Mouse (Mus musculus) midbrain, embryonic 14.5 days (tissue): Measurements from ENCODE around the gene Apopt1. TPM values are rescaled to one million over a fixed set of nuclear protein-coding genes. Genes with fewer than 3 reads are reported as not detected.
A peak's percentile ranks its signal among the peaks of the same experiment; 100 is the strongest.

Experiments
- ATAC-seq: fragments of 200-750 bp; cut with Nextera tagmentation; 2 replicates; pipeline ENCODE4 v1.8.0; 2017; ENCODE audit warnings: moderate number of reproducible peaks, moderate library complexity; ENCODE audit not compliant: low FRiP score, low TSS enrichment
- DNase-seq: peaks from one replicate; pipeline ENCODE4 v3.0.0-alpha.2; 2015
- H3K27ac ChIP-seq: fragments of 300-500 bp; sonication (generic); replicated peaks from 2 replicates; pipeline ENCODE4 v1.5.1; 2014; ENCODE audit warnings: mild to moderate bottlenecking, low read depth, low read length, moderate library complexity
- H3K27me3 ChIP-seq: fragments of 300-500 bp; sonication (generic); 2 replicates; pipeline ENCODE4 v1.6.1; 2014; ENCODE audit warnings: low read length, control low read depth, mixed read lengths; ENCODE audit not compliant: control insufficient read depth, insufficient read depth
- H3K36me3 ChIP-seq: fragments of 300-500 bp; sonication (generic); 2 replicates; pipeline ENCODE4 v1.6.1; 2014; ENCODE audit warnings: low read length, control low read depth; ENCODE audit not compliant: control insufficient read depth, insufficient read depth
- H3K4me1 ChIP-seq: fragments of 300-500 bp; sonication (generic); 2 replicates; pipeline ENCODE4 v1.6.1; 2014; ENCODE audit warnings: mild to moderate bottlenecking, antibody characterized with exemption, low read length, control low read depth; ENCODE audit not compliant: control insufficient read depth, insufficient read depth
- H3K4me2 ChIP-seq: fragments of 300-500 bp; sonication (generic); 2 replicates; pipeline ENCODE4 v1.6.1; 2014; ENCODE audit warnings: mild to moderate bottlenecking, low read length, moderate library complexity
- H3K4me3 ChIP-seq: fragments of 300-500 bp; sonication (generic); replicated peaks from 2 replicates; pipeline ENCODE4 v1.5.1; 2014; ENCODE audit warnings: low read depth, low read length
- H3K9ac ChIP-seq: fragments of 300-500 bp; sonication (generic); replicated peaks from 2 replicates; pipeline ENCODE4 v1.6.1; 2014; ENCODE audit warnings: mild to moderate bottlenecking, low read length, moderate library complexity
- H3K9me3 ChIP-seq: fragments of 300-500 bp; sonication (generic); 2 replicates; pipeline ENCODE4 v1.6.1; 2016; ENCODE audit warnings: low read length, control low read depth, mixed read lengths; ENCODE audit not compliant: control insufficient read depth
- WGBS: fragments of 180-500 bp; shearing (Covaris S2); extraction: QIAGEN DNeasy Blood & Tissue Kit; methylation state at CpG from one replicate; pipeline ENCODE4 v1.1.7; 2014; 5-methylcytosine and 5-hydroxymethylcytosine counted together
- polyA plus RNA-seq: library from polyadenylated mRNA; unstranded; fragments of >200 nt; fragmentation: Nextera tagmentation; extraction: Ambion mirVana; gene quantifications from 2 replicates; pipeline ENCODE4 v1.2.1, GENCODE M21; 2014

The Apopt1 gene
- polyA plus RNA-seq, 1 experiment from 2014 or later: 57.6 TPM

- peak overlapping the region; percentile 36; the same call in 1 of the 2 replicates for H3K9ac ChIP-seq
- 11% methylated on average over 14 of the region's 14 CpGs for WGBS
- no peaks in the 10 kb centered on the region for H3K27me3 ChIP-seq
Observed at GRCm38 (mm10) chr12:111687350-111688068, 25.6 kb upstream of the Apopt1 start.

GRCm38 (mm10) chr12:111688069-111688428 is 25.0 kb upstream of the Apopt1 start:
- Histone ChIP-seq H3K4me3 (no peak overlapping the region), H3K9me3 (no peaks in the 10 kb centered on the region), H3K9ac (no peak overlapping the region), H3K4me2 (peak overlapping the region; percentile 4), H3K4me1 (peaks cover 41% of the 10 kb centered on the region), H3K36me3 (0 out of 2 replicates have a peak, but pooled peaks cover under 1% of the 10 kb centered on the region), H3K27me3 (no peaks in the 10 kb centered on the region), H3K27ac (peak overlapping the region; percentile 86)
- DNase-seq: peak; percentile 29
- ATAC-seq: peak; percentile 13; the same call in 1 of the 2 replicates
- WGBS: 8% methylated on average over 2 of the region's 2 CpGs

More at GRCm38 (mm10) chr12:111687350-111688068, 25.6 kb upstream of the Apopt1 start:
- Histone ChIP-seq H3K27ac (peak overlapping the region; percentile 86), H3K4me1 (peaks cover 35% of the 10 kb centered on the region), H3K9me3 (no peaks in the 10 kb centered on the region), H3K36me3 (0 out of 2 replicates have a peak, but pooled peaks cover 5% of the 10 kb centered on the region), H3K4me3 (no peak overlapping the region), H3K4me2 (peak overlapping the region; percentile 4)
- DNase-seq: peak; percentile 76
- ATAC-seq: peak; percentile 74

GRCm38 (mm10) chr12:111689426-111689825 is 23.6 kb upstream of the Apopt1 start:
- peaks cover 54% of the 10 kb centered on the region for H3K4me1 ChIP-seq
- H3K4me2 ChIP-seq: no peak overlapping the region
- no peaks in the 10 kb centered on the region for H3K9me3 ChIP-seq
- H3K27ac ChIP-seq: no peak overlapping the region
- no peak overlapping the region for H3K4me3 ChIP-seq
- no peaks in the 10 kb centered on the region for H3K36me3 ChIP-seq
- no peaks in the 10 kb centered on the region for H3K27me3 ChIP-seq
- H3K9ac ChIP-seq: no peak overlapping the region
- ATAC-seq: no peak
- 91% methylated on average over 11 of the region's 11 CpGs for WGBS
- DNase-seq: no peak

- no peak for ATAC-seq
- H3K4me1 ChIP-seq: peaks cover 74% of the 10 kb centered on the region
- H3K27me3 ChIP-seq: no peaks in the 10 kb centered on the region
- no peaks in the 10 kb centered on the region for H3K9me3 ChIP-seq
- H3K36me3 ChIP-seq: no peaks in the 10 kb centered on the region
- H3K4me2 ChIP-seq: no peak overlapping the region
- no peak overlapping the region for H3K4me3 ChIP-seq
- H3K9ac ChIP-seq: no peak overlapping the region
- peak overlapping the region; percentile 91 for H3K27ac ChIP-seq
- DNase-seq: peak; percentile 57
- WGBS: 6% methylated on average over 5 of the region's 5 CpGs
Observed at GRCm38 (mm10) chr12:111691346-111691872, 21.7 kb upstream of the Apopt1 start.

- H3K4me2 ChIP-seq: no peak overlapping the region
- 61% methylated on average over 5 of the region's 5 CpGs for WGBS
Observed at GRCm38 (mm10) chr12:111692899-111693298, 20.2 kb upstream of the Apopt1 start.

GRCm38 (mm10) chr12:111693341-111694270 is 19.5 kb upstream of the Apopt1 start:
- H3K9me3 ChIP-seq: no peaks in the 10 kb centered on the region
- peaks cover 55% of the 10 kb centered on the region for H3K4me1 ChIP-seq
- no peak overlapping the region for H3K4me3 ChIP-seq
- H3K36me3 ChIP-seq: no peaks in the 10 kb centered on the region
- peak; percentile 87 for DNase-seq
- no peaks in the 10 kb centered on the region for H3K27me3 ChIP-seq
- H3K27ac ChIP-seq: peak overlapping the region; percentile 91
- ATAC-seq: peak; percentile 81
- peak overlapping the region; percentile 20 for H3K4me2 ChIP-seq
- 6% methylated on average over 18 of the region's 18 CpGs for WGBS
- H3K9ac ChIP-seq: peak overlapping the region; percentile 35; the same call in 1 of the 2 replicates

More at GRCm38 (mm10) chr12:111692899-111693298, 20.2 kb upstream of the Apopt1 start:
- H3K27me3 ChIP-seq: no peaks in the 10 kb centered on the region
- no peaks in the 10 kb centered on the region for H3K36me3 ChIP-seq
- H3K9ac ChIP-seq: no peak overlapping the region
- ATAC-seq: no peak
- no peak overlapping the region for H3K4me3 ChIP-seq
- peaks cover 61% of the 10 kb centered on the region for H3K4me1 ChIP-seq
- no peak for DNase-seq
- H3K27ac ChIP-seq: peak overlapping the region; percentile 91
- no peaks in the 10 kb centered on the region for H3K9me3 ChIP-seq

- Histone ChIP-seq H3K4me2 (peak overlapping the region; percentile 20), H3K27ac (peak overlapping the region; percentile 91), H3K4me3 (no peak overlapping the region), H3K36me3 (no peaks in the 10 kb centered on the region), H3K4me1 (peaks cover 55% of the 10 kb centered on the region), H3K9me3 (no peaks in the 10 kb centered on the region), H3K9ac (peak overlapping the region; percentile 26; the same call in 1 of the 2 replicates), H3K27me3 (no peaks in the 10 kb centered on the region)
- WGBS: 2% methylated on average over 12 of the region's 12 CpGs
- no peak for DNase-seq
- peak; percentile 17 for ATAC-seq
Observed at GRCm38 (mm10) chr12:111694271-111694781, 18.7 kb upstream of the Apopt1 start.
